Mouse (Mus musculus) adrenal gland, postnatal 25 days (tissue): ENCODE results near the gene Tpst2. TPM values are rescaled to one million over a fixed set of nuclear protein-coding genes. Genes with fewer than 3 reads are reported as not detected.
"Not testable (repeated sequence)": the region's sequence is repeated elsewhere in the genome, so short reads cannot be mapped to it uniquely, and the experiment has no call there.

Experiments
- DNase-seq: peaks from one replicate; pipeline ENCODE4 v3.0.0; 2021; ENCODE audit warnings: mixed read lengths
- total RNA-seq: library from RNA; stranded (reverse); gene quantifications from 2 replicates; pipeline ENCODE4 v1.2.3, GENCODE M21; 2021

The Tpst2 gene
- total RNA-seq, 1 experiment from 2014 or later: 144 TPM

- DNase-seq: peak; percentile 59
Measured at GRCm38 (mm10) chr5:112296404-112297181, 20.1 kb downstream of the Tpst2 start.

GRCm38 (mm10) chr5:112297257-112297656 lies 20.8 kb downstream of the Tpst2 start:
- DNase-seq: no peak

GRCm38 (mm10) chr5:112298226-112298988 lies 21.9 kb downstream of the Tpst2 start:
- peak; percentile 62 for DNase-seq

- DNase-seq: no peak
Measured at GRCm38 (mm10) chr5:112299399-112299798, 22.9 kb downstream of the Tpst2 start.

GRCm38 (mm10) chr5:112300112-112300511 lies 23.6 kb downstream of the Tpst2 start:
- DNase-seq: no peak

GRCm38 (mm10) chr5:112300721-112301308 lies 24.3 kb downstream of the Tpst2 start:
- no peak for DNase-seq

- no peak for DNase-seq
Measured at GRCm38 (mm10) chr5:112301694-112302093, 25.2 kb downstream of the Tpst2 start.

- DNase-seq: no peak
Measured at GRCm38 (mm10) chr5:112302310-112302709, 25.8 kb downstream of the Tpst2 start.

- no peak for DNase-seq
Measured at GRCm38 (mm10) chr5:112305842-112306241, 29.4 kb downstream of the Tpst2 start.

GRCm38 (mm10) chr5:112313222-112313885 lies 36.9 kb downstream of the Tpst2 start:
- DNase-seq: no peak

- no peak for DNase-seq
Measured at GRCm38 (mm10) chr5:112316468-112316867, 40.0 kb downstream of the Tpst2 start.

- DNase-seq: no peak
Measured at GRCm38 (mm10) chr5:112317328-112317727, 40.8 kb downstream of the Tpst2 start.

- not testable (repeated sequence) for DNase-seq
Measured at GRCm38 (mm10) chr5:112319343-112319742, 42.9 kb downstream of the Tpst2 start.

- no peak for DNase-seq
Measured at GRCm38 (mm10) chr5:112320379-112320778, 43.9 kb downstream of the Tpst2 start.

- no peak for DNase-seq
Measured at GRCm38 (mm10) chr5:112320936-112321335, 44.4 kb downstream of the Tpst2 start.

- DNase-seq: no peak
Measured at GRCm38 (mm10) chr5:112321376-112321775, 44.9 kb downstream of the Tpst2 start.

- DNase-seq: no peak
Measured at GRCm38 (mm10) chr5:112323246-112323645, 46.8 kb downstream of the Tpst2 start.

- peak; percentile 62 for DNase-seq
Measured at GRCm38 (mm10) chr5:112324637-112325545, 48.4 kb downstream of the Tpst2 start.

GRCm38 (mm10) chr5:112325546-112326445 lies 49.3 kb downstream of the Tpst2 start, which contains the start of gene Tfip11:
TSS of gene Tfip11 (plus strand) at chr5:112326358.
- peak; percentile 96 for DNase-seq

GRCm38 (mm10) chr5:112326446-112327009 lies 50.0 kb downstream of the Tpst2 start:
- DNase-seq: no peak
